Mouse (Mus musculus) hindbrain, postnatal 0 days (tissue): ENCODE measurements around the gene Arsj. TPM values are rescaled to one million over a fixed set of nuclear protein-coding genes. Genes with fewer than 3 reads are reported as not detected.

Experiments
- ATAC-seq: fragments of 200-750 bp; cut with Nextera tagmentation; 2 replicates; pipeline ENCODE4 v1.8.0; 2017; ENCODE audit warnings: mild to moderate bottlenecking, moderate TSS enrichment, moderate library complexity
- DNase-seq: peaks from one replicate; pipeline ENCODE4 v3.0.0-alpha.2; 2015; ENCODE audit warnings: low spot score
- H3K27ac ChIP-seq: fragments of 300-500 bp; sonication (generic); 2 replicates; pipeline ENCODE4 v1.5.1; 2014; ENCODE audit warnings: mild to moderate bottlenecking
- H3K27me3 ChIP-seq: fragments of 300-500 bp; sonication (generic); 2 replicates; pipeline ENCODE4 v1.6.1; 2014; ENCODE audit warnings: low read length, mixed read lengths; ENCODE audit not compliant: insufficient read depth
- H3K36me3 ChIP-seq: fragments of 300-500 bp; sonication (generic); 2 replicates; pipeline ENCODE4 v1.6.1; 2014; ENCODE audit warnings: low read length, mixed read lengths; ENCODE audit not compliant: insufficient read depth
- H3K4me1 ChIP-seq: fragments of 300-500 bp; sonication (generic); 2 replicates; pipeline ENCODE4 v1.6.1; 2014; ENCODE audit warnings: antibody characterized with exemption, low read length, mixed read lengths; ENCODE audit not compliant: insufficient read depth
- H3K4me2 ChIP-seq: fragments of 300-500 bp; sonication (generic); 2 replicates; pipeline ENCODE4 v1.6.1; 2014; ENCODE audit warnings: low read depth, mild to moderate bottlenecking, low read length, moderate library complexity, mixed read lengths
- H3K4me3 ChIP-seq: fragments of 300-500 bp; sonication (generic); 2 replicates; pipeline ENCODE4 v1.5.1; 2014; ENCODE audit warnings: low read length
- H3K9ac ChIP-seq: fragments of 300-500 bp; sonication (generic); replicated peaks from 2 replicates; pipeline ENCODE4 v1.6.1; 2014; ENCODE audit warnings: mild to moderate bottlenecking, low read length, moderate library complexity, mixed read lengths
- H3K9me3 ChIP-seq: fragments of 300-500 bp; sonication (generic); 2 replicates; pipeline ENCODE4 v1.6.1; 2016; ENCODE audit warnings: low read length, mixed read lengths
- CTCF ChIP-seq: IDR thresholded peaks from 2 replicates; pipeline ENCODE4 v1.5.1; 2016; ENCODE audit warnings: antibody characterized with exemption, control low read depth, low read depth
- WGBS: fragments of 180-500 bp; shearing (Covaris S2); extraction: QIAGEN DNeasy Blood & Tissue Kit; methylation state at CpG from one replicate; pipeline ENCODE4 v1.1.7; 2014; 5-methylcytosine and 5-hydroxymethylcytosine counted together
- polyA plus RNA-seq: library from polyadenylated mRNA; unstranded; fragments of >200 nt; fragmentation: Nextera tagmentation; extraction: Ambion mirVana; gene quantifications from 2 replicates; pipeline ENCODE4 v1.2.1, GENCODE M21; 2015
- total RNA-seq: library from RNA; depleted of rRNA; stranded (reverse); fragments of >200 nt; gene quantifications from 2 replicates; pipeline ENCODE4 v1.2.3, GENCODE M21; 2014; rRNA removed

The Arsj gene
- total RNA-seq (0.90 and 1.7 TPM in 2 replicates), polyA plus RNA-seq (0.65 and 0.67 TPM in 2 replicates)

DNA sequence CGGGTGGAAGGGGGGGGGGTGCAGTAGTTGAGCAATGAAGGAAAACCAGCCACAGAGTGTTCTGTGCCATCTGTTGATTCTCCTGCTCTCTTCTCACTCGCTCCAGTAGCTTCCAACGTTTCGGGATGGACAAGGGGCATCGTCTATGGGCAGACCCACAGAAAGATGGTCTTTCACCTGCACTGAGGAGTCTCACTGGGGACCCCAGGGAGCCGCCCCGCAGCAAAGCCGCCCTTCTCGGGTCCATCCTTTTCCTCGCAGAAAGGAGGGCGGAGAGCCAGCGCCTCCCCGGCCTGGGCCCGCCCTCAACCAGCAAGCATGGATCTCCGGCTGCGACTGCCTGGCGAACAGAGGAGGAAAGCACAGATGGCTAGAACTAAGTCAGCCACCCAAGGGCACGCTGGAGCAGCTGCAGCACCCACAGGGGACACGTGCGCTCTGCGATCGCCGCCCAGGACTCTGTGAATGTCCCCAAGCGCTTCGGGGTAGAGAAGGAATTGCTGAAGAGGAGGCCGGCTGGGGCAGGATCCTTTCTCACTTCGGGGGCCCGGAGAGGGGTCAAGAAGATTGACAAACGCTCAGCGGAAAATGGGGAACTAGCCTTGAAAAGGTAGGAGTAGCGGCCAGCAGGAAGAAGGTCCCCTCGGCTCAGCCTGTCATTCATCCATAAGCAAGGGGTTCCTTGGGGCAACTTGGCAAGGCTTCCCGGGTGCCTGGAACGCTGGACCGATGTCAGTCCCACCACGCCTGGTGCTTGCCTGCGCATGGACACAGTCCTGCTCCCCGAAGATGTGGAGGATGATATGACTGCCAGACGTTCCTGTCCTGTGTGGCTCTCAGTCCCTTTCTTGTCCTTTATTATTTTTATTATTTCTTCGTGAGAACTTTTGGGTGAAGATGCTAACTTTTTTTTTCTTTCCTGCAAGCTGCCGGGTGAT is at the start of gene Arsj:
TSS of gene Arsj (plus strand) at position 117 of the 938 bp plus-strand sequence.
- 12% methylated on average over 41 of the region's 41 CpGs for WGBS
- Histone ChIP-seq H3K4me2 (peak within 1 kb of the TSS; percentile 90), H3K4me3 (peak within 1 kb of the TSS; percentile 41), H3K27ac (no peak within 1 kb of the TSS), H3K9ac (peak within 1 kb of the TSS; percentile 47), H3K36me3 (no peaks in the 10 kb centered on the region), H3K27me3 (no peaks in the 10 kb centered on the region), H3K9me3 (no peaks in the 10 kb centered on the region), H3K4me1 (peaks cover 9% of the 10 kb centered on the region; the same call in 1 of the 2 replicates)
- peak; percentile 70 for DNase-seq
- no peak for TF ChIP-seq CTCF
- peak; percentile 88 for ATAC-seq

DNA sequence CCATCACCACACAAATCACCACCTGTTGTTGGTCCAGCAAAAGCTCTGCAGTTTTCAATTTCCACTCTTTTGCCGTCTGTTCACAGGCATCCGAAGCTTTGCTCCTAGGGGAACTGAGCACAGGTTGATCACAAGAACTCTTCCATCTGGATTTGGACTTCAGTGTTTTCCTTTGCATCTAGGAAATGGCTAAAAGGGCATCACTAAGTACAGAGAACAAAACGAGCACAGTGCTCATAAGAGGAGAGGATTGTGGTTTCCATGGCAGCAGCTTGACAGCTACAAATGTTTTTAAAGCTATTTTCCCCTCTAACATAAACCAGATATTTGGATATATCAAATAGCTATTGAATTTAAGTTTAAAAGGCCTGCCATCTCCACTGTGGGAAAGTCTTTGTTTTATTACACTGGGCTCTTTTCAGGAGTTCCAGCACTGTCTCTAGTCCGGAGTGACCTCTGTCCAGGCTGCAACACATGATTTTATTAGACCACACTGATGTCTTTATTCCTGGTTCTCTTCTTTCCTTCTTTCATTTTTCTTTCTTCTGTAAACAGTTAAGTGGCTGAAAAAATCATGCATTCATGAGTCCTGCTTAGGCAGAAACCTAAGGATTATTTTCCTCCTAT is 38.5 kb upstream of the Arsj start:
- Histone ChIP-seq H3K4me2 (no peak overlapping the region), H3K9me3 (no peaks in the 10 kb centered on the region), H3K4me1 (0 out of 2 replicates have a peak, but pooled peaks cover 4% of the 10 kb centered on the region), H3K9ac (no peak overlapping the region), H3K36me3 (no peaks in the 10 kb centered on the region), H3K4me3 (no peak overlapping the region), H3K27me3 (no peaks in the 10 kb centered on the region), H3K27ac (no peak overlapping the region)
- peak; percentile 21 for DNase-seq
- ATAC-seq, result peak; percentile 35; the same call in 1 of the 2 replicates
- WGBS, result 22% methylated on average over 4 of the region's 4 CpGs
- no peak for TF ChIP-seq CTCF

DNA sequence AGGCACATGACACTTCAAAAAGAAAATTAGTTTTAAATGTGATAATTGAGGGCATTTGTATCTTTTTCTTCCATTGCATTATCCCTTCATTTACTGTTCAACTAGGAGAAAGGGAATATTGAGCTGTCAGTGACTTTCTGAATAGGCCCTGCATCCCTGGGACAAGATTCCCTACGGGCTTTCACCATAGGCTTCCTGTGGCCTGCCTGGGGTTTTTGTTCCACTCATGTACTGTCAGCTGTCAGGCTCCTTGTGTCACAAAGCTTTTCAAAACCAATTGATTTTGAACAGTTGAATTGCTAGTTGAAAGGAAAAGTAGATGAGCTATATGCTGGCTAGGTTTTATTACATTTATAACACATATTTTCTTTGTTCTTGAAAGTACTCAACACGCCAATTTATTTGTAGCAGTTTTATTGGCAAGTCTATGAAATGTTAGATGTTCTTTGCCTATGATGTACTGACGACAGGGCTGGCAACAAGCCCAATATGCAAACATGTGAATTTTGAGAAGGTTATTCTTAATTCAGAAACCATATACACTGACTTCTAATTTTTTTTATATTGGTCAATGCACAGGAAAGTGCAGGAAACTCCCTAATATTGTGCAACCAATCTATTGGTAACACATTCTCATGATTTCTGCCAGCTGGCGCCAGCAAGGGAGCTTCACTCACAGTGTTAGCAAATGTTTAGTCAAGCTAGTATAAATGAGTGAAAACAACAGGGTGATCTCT is 37.4 kb upstream of the Arsj start:
- Histone ChIP-seq H3K4me3 (no peak overlapping the region), H3K9ac (no peak overlapping the region), H3K4me2 (no peak overlapping the region), H3K9me3 (no peaks in the 10 kb centered on the region), H3K4me1 (0 out of 2 replicates have a peak, but pooled peaks cover 4% of the 10 kb centered on the region), H3K36me3 (no peaks in the 10 kb centered on the region), H3K27ac (no peak overlapping the region), H3K27me3 (no peaks in the 10 kb centered on the region)
- no peak for TF ChIP-seq CTCF
- peak; percentile 38 for DNase-seq
- ATAC-seq, result no peak
- 38% methylated on average over 4 of the region's 4 CpGs for WGBS

DNA sequence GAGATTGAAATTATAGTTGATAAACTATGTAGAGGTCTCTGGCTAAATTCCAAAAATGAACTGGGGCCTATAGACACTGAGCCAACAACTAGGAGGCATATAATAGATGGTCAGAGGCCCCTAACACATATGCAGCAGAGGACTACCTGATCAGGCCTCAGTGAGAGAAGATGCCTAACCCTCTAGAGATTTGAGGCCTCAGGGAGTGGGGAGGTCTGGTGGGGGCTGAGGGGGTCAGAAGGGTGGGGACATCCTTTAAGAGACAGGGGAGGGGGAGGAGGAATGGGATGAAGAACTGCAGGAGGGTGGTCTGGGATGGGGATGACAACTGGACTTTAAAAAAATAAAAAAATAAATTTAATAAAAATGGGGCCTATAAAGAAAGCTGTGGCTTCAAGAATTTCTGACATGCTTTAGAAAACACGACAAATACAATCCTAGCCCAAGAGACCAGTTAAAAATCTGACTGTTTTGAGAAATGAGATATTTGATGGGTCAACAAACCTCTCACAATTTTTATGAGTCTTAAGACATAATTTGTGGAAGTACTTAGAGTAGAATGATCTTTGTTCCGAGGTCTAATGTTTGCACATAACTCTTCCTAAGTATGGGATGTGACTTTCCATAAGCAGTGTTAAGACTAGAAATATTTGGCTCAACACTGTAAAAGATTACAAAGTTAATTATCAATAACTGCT is 36.7 kb upstream of the Arsj start:
- ATAC-seq, result no peak
- 0 out of 2 replicates have a peak, but pooled peaks cover 4% of the 10 kb centered on the region for H3K4me1 ChIP-seq

DNA sequence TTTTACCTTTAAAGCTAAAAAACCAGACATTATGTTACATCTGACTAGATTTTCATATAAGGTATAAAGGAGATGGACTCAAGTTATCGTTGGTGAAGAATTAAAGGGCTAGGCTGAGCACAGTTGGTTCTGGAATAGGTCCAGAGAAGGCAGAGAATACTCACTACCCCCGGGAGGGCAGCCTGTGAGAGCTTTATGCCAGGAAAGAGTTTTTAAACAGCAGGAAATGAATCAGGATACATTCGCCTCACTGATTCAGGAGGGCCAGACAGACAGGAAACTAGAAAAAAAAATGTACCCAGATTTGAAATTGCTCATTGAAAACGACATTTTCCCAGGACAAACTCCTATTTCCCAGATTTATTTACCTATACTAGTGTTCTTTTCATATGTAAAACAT is 28.2 kb upstream of the Arsj start:
- no peak for TF ChIP-seq CTCF
- Histone ChIP-seq H3K4me2 (no peak overlapping the region), H3K4me3 (no peak overlapping the region), H3K36me3 (no peaks in the 10 kb centered on the region), H3K27ac (no peak overlapping the region), H3K9me3 (no peaks in the 10 kb centered on the region), H3K27me3 (no peaks in the 10 kb centered on the region), H3K9ac (no peak overlapping the region), H3K4me1 (no peaks in the 10 kb centered on the region)
- WGBS, result 47% methylated on average over 4 of the region's 4 CpGs
- ATAC-seq (no peak), DNase-seq (peak; percentile 54)

More for the DNA sequence above, 36.7 kb upstream of the Arsj start:
- 86% methylated on average over 2 of the region's 2 CpGs for WGBS
- TF ChIP-seq CTCF, result no peak
- H3K9ac ChIP-seq, result no peak overlapping the region
- no peaks in the 10 kb centered on the region for H3K27me3 ChIP-seq
- no peak overlapping the region for H3K4me3 ChIP-seq
- no peak overlapping the region for H3K27ac ChIP-seq
- no peak for DNase-seq
- H3K9me3 ChIP-seq, result no peaks in the 10 kb centered on the region
- no peaks in the 10 kb centered on the region for H3K36me3 ChIP-seq
- H3K4me2 ChIP-seq, result no peak overlapping the region

DNA sequence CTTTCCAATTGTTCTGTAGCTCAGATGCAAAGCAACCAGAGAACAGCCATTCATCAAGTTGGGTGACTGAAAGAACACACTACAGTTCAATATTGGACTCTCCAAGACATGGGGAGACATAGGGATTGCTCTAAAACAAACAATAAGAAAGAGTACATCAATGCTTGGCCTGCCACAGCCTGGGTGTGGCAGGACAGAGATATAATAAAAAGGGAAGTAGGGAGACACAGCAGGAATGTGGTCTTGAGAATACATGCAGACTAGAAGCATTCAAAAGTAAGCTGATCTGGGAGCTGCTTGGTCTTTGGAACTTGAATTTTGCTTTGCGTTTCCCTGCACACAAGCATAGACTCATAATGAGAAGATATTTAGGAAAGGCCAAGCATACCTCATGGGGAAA is 18.7 kb upstream of the Arsj start:
- WGBS, result 92% methylated on average over 1 of the region's 1 CpGs

More for the DNA sequence above, 18.7 kb upstream of the Arsj start:
- no peak overlapping the region for H3K4me3 ChIP-seq
- no peaks in the 10 kb centered on the region for H3K9me3 ChIP-seq
- H3K27me3 ChIP-seq, result no peaks in the 10 kb centered on the region
- ATAC-seq (no peak), DNase-seq (no peak)
- H3K4me2 ChIP-seq, result no peak overlapping the region
- H3K27ac ChIP-seq, result no peak overlapping the region
- no peaks in the 10 kb centered on the region for H3K4me1 ChIP-seq
- TF ChIP-seq CTCF, result no peak
- H3K9ac ChIP-seq, result no peak overlapping the region
- H3K36me3 ChIP-seq, result no peaks in the 10 kb centered on the region
